Mouse (Mus musculus) telencephalon, adult 2 months (tissue): ENCODE results near the gene Tmem88.

Experiments
- DNase-seq: peaks from one replicate; pipeline ENCODE4 v3.0.0-alpha.2; 2011; ENCODE audit warnings: low read depth, low spot score

The Tmem88 gene

GRCm38 (mm10) chr11:69382478-69383105 lies 15.4 kb downstream of the Tmem88 start:
- DNase-seq = no peak

GRCm38 (mm10) chr11:69381356-69381755 lies 16.7 kb downstream of the Tmem88 start:
- DNase-seq = no peak

GRCm38 (mm10) chr11:69379600-69379999 lies 18.4 kb downstream of the Tmem88 start:
- DNase-seq = no peak

GRCm38 (mm10) chr11:69377766-69378165 lies 20.3 kb downstream of the Tmem88 start:
- DNase-seq = no peak

- DNase-seq = no peak
Measured at GRCm38 (mm10) chr11:69375646-69376045, 22.4 kb downstream of the Tmem88 start.

- no peak for DNase-seq
Measured at GRCm38 (mm10) chr11:69373223-69373965, 24.6 kb downstream of the Tmem88 start.

- no peak for DNase-seq
Measured at GRCm38 (mm10) chr11:69372780-69373170, 25.3 kb downstream of the Tmem88 start.

GRCm38 (mm10) chr11:69372056-69372779 lies 25.8 kb downstream of the Tmem88 start:
- DNase-seq = no peak

- no peak for DNase-seq
Measured at GRCm38 (mm10) chr11:69371601-69372000, 26.4 kb downstream of the Tmem88 start.

- no peak for DNase-seq
Measured at GRCm38 (mm10) chr11:69370817-69371215, 27.2 kb downstream of the Tmem88 start.

GRCm38 (mm10) chr11:69369990-69370816 lies 27.8 kb downstream of the Tmem88 start:
- DNase-seq = no peak

GRCm38 (mm10) chr11:69369215-69369989 lies 28.6 kb downstream of the Tmem88 start, which contains the start of gene Chd3:
Gene Chd3, minus strand, starts transcription at chr11:69369406.
- DNase-seq = no peak

- DNase-seq = no peak
Measured at GRCm38 (mm10) chr11:69368356-69369214, 29.4 kb downstream of the Tmem88 start.

GRCm38 (mm10) chr11:69367616-69368355 lies 30.2 kb downstream of the Tmem88 start:
- DNase-seq = no peak

- DNase-seq = peak; percentile 65
Measured at GRCm38 (mm10) chr11:69366855-69367615, 31.0 kb downstream of the Tmem88 start.

- DNase-seq = peak; percentile 95
Measured at GRCm38 (mm10) chr11:69366157-69366854, 31.7 kb downstream of the Tmem88 start.

GRCm38 (mm10) chr11:69365722-69366121 lies 32.3 kb downstream of the Tmem88 start:
- no peak for DNase-seq

- DNase-seq = peak; percentile 67
Measured at GRCm38 (mm10) chr11:69364910-69365309, 33.1 kb downstream of the Tmem88 start.
